Mouse (Mus musculus): ENCODE results near the gene Arhgap5.
"Not testable (repeated sequence)": the region's sequence is repeated elsewhere in the genome, so short reads cannot be mapped to it uniquely, and the experiment has no call there.

Gene Arhgap5

GRCm38 (mm10) chr12:52541294-52541693 is 37.5 kb downstream of the Arhgap5 start:
- no peak for DNase-seq (ENCODE audit: low spot score)

- no peak for DNase-seq (ENCODE audit: low spot score)
These were observed 40.8 kb downstream of the Arhgap5 start for GRCm38 (mm10) chr12:52544532-52544931.

GRCm38 (mm10) chr12:52552085-52552484 is 48.3 kb downstream of the Arhgap5 start:
- no peak for DNase-seq (ENCODE audit: low spot score)

GRCm38 (mm10) chr12:52555188-52555876 is 51.6 kb downstream of the Arhgap5 start:
- no peak for DNase-seq (ENCODE audit: low spot score)

GRCm38 (mm10) chr12:52565654-52566053 is 61.9 kb downstream of the Arhgap5 start:
- DNase-seq (ENCODE audit: low spot score), result no peak

GRCm38 (mm10) chr12:52573371-52573770 is 69.6 kb downstream of the Arhgap5 start:
- no peak for DNase-seq (ENCODE audit: low spot score)

GRCm38 (mm10) chr12:52586466-52586865 is 82.7 kb downstream of the Arhgap5 start:
- DNase-seq (ENCODE audit: low spot score), result not testable (repeated sequence)

- DNase-seq (ENCODE audit: low spot score), result no peak
These were observed 83.8 kb downstream of the Arhgap5 start for GRCm38 (mm10) chr12:52587473-52588010.

- DNase-seq (ENCODE audit: low spot score), result no peak
These were observed 91.8 kb downstream of the Arhgap5 start for GRCm38 (mm10) chr12:52595389-52596185.

GRCm38 (mm10) chr12:52602471-52602870 is 98.7 kb downstream of the Arhgap5 start:
- no peak for DNase-seq (ENCODE audit: low spot score)

- DNase-seq (ENCODE audit: low spot score), result peak; percentile 75
These were observed 99.3 kb downstream of the Arhgap5 start for GRCm38 (mm10) chr12:52602883-52603694.

GRCm38 (mm10) chr12:52603695-52604255 is 100.0 kb downstream of the Arhgap5 start:
- no peak for DNase-seq (ENCODE audit: low spot score)

GRCm38 (mm10) chr12:52604256-52604991 is 100.7 kb downstream of the Arhgap5 start:
- peak; percentile 90 for DNase-seq (ENCODE audit: low spot score)

- DNase-seq (ENCODE audit: low spot score), result no peak
These were observed 101.3 kb downstream of the Arhgap5 start for GRCm38 (mm10) chr12:52604992-52605652.

- DNase-seq (ENCODE audit: low spot score), result no peak
These were observed 103.6 kb downstream of the Arhgap5 start for GRCm38 (mm10) chr12:52607411-52607810.

GRCm38 (mm10) chr12:52615703-52616102 is 111.9 kb downstream of the Arhgap5 start:
- DNase-seq (ENCODE audit: low spot score), result no peak

- no peak for DNase-seq (ENCODE audit: low spot score)
These were observed 114.8 kb downstream of the Arhgap5 start for GRCm38 (mm10) chr12:52618418-52619040.

- no peak for DNase-seq (ENCODE audit: low spot score)
These were observed 115.9 kb downstream of the Arhgap5 start for GRCm38 (mm10) chr12:52619644-52620043.
